Mouse (Mus musculus): Measurements from ENCODE around the gene Cnr2. TPM values are rescaled to one million over a fixed set of nuclear protein-coding genes. Genes with fewer than 3 reads are reported as not detected.

Cnr2 gene
- polyA plus RNA-seq, 1 experiment from 2014 or later, result 0.55 TPM

DNA sequence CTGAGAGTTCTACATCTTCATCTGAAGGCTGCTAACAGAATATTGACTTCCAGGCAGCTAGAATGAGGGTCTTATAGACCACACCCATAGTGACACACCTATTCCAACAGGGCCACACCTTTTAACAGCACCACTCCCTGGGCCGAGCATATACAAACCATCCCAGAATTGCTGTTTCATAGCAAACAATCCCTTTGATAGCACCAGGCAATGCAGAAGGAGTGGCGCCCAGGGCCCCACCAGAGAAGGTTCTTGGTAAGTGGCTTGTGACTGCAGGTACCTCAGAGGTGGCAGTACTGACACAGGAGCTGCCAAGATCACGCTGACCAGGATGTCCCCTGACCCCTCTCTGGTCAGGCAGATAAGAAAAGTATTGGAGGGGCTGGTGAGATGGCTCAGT is 58.0 kb downstream of the Cnr2 start:
- Histone ChIP-seq H3K4me1 (replicated peaks) (peaks cover 9% of the 10 kb centered on the region), H3K9me3 (replicated peaks) (no peaks in the 10 kb centered on the region), H3K27ac (no peak overlapping the region), H3K36me3 (peaks cover 55% of the 10 kb centered on the region), H3K27me3 (no peaks in the 10 kb centered on the region), H3K9ac (no peak overlapping the region), H3K4me3 (no peak overlapping the region), H3K4me2 (no peak overlapping the region)
- no peak for ATAC-seq (replicated peaks; ENCODE audit: insufficient number of reproducible peaks, insufficient read depth, low FRiP score, low read depth)
- 83% methylated on average over 3 of the region's 3 CpGs for WGBS

DNA sequence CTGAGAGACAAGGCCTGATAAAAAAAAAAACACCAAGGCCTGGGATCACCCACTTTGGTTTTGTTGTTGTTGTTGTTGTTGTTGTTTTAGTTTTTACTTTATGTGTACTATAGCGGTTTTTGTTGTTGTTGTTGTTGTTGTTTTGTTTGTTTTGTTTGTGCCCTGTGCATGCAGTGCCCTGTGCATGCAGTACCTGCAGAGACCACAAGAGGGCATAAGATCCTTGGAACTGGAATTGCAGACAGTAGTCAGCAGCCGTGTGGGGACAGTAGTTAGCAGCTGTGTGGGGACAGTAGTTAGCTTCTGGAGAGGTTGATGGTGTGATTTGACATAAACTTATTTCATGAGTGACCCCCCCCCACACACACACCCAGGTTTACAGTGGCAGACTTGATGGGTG is 59.0 kb downstream of the Cnr2 start:
- peaks cover 8% of the 10 kb centered on the region for H3K4me1 ChIP-seq (replicated peaks)
- H3K27me3 ChIP-seq, result no peaks in the 10 kb centered on the region
- H3K4me3 ChIP-seq, result no peak overlapping the region
- no peaks in the 10 kb centered on the region for H3K9me3 ChIP-seq (replicated peaks)
- ATAC-seq (replicated peaks; ENCODE audit: insufficient number of reproducible peaks, insufficient read depth, low FRiP score, low read depth), result no peak
- H3K27ac ChIP-seq, result no peak overlapping the region
- H3K4me2 ChIP-seq, result no peak overlapping the region
- WGBS, result 15% methylated on average over 2 of the region's 2 CpGs
- no peak overlapping the region for H3K9ac ChIP-seq
- H3K36me3 ChIP-seq, result peaks cover 59% of the 10 kb centered on the region

DNA sequence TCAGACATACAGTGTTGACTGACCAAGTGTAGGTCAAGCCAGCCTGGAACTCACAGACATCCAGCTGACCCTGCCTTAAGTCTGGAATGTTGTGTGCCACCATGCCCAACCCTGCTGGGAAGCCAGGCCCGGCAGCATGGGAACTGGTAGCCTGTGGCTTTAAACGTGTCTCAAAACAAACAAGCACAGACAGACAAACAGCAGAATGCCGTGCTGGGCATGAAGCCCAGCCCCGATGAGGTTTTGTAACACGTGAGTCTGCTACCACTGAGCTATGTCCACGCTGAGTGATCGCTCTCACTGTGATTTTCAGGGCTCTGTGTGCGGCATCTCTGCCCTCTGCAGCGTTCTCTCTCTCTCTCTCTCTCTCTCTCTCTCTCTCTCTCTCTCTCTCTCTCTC is 60.7 kb downstream of the Cnr2 start:
- Histone ChIP-seq H3K9me3 (replicated peaks) (no peaks in the 10 kb centered on the region), H3K4me3 (no peak overlapping the region), H3K4me1 (replicated peaks) (no peaks in the 10 kb centered on the region), H3K36me3 (peaks cover 62% of the 10 kb centered on the region), H3K27ac (no peak overlapping the region), H3K4me2 (no peak overlapping the region), H3K27me3 (no peaks in the 10 kb centered on the region), H3K9ac (no peak overlapping the region)
- WGBS, result 85% methylated on average over 9 of the region's 9 CpGs
- ATAC-seq (replicated peaks; ENCODE audit: insufficient number of reproducible peaks, insufficient read depth, low FRiP score, low read depth), result no peak

DNA sequence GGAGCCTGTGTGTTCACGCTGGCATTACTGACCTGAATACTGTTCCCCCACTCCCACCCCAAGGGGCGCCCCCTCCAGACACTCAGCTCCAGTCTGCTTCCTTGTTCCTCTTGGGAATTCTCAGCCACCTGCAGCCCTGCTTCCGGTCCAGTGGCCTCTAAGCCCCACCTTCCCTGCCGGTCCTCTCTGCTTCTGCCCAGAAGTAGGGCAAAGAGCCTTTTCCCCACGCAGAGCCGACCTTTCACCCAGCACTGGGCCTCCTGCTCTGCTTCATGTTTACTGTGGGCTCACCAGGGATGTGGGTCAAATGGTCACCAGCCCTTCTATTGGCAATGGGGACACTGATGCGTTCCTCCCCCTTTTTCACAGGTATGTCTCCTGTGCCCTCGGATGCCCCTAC is 63.2 kb downstream of the Cnr2 start:
- Histone ChIP-seq H3K9me3 (replicated peaks) (no peaks in the 10 kb centered on the region), H3K4me2 (no peak overlapping the region), H3K4me1 (replicated peaks) (peaks cover 6% of the 10 kb centered on the region; the same call in 1 of the 2 replicates), H3K27ac (no peak overlapping the region), H3K4me3 (no peak overlapping the region), H3K27me3 (no peaks in the 10 kb centered on the region), H3K9ac (no peak overlapping the region), H3K36me3 (peaks cover 44% of the 10 kb centered on the region)
- WGBS, result 66% methylated on average over 8 of the region's 8 CpGs
- no peak for ATAC-seq (replicated peaks; ENCODE audit: insufficient number of reproducible peaks, insufficient read depth, low FRiP score, low read depth)

DNA sequence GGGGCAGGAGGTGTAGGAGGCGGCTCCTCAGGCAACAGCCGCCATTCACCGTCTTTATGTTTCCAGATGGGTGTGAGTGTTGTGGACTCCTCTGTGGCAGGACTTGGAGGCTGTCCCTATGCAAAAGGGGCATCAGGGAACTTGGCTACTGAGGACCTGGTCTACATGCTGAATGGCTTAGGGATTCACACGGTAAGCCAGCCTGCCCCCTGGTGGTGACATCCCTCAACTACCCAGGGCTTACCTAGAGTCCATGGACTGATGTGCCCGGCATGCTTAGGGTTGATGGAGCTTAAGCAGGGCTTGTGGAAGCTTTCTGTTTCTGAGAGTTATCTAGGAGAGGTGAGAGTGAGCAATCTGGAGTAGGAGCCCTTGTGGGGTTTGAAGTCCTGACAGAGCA is 65.5 kb downstream of the Cnr2 start:
- no peak overlapping the region for H3K27ac ChIP-seq
- H3K4me2 ChIP-seq, result no peak overlapping the region
- 0 out of 2 replicates have a peak, but pooled peaks have one; percentile 8 for ATAC-seq (replicated peaks; ENCODE audit: insufficient number of reproducible peaks, insufficient read depth, low FRiP score, low read depth)
- H3K4me1 ChIP-seq (replicated peaks), result peaks cover 21% of the 10 kb centered on the region
- H3K9ac ChIP-seq, result no peak overlapping the region
- peaks cover 33% of the 10 kb centered on the region for H3K36me3 ChIP-seq
- H3K27me3 ChIP-seq, result no peaks in the 10 kb centered on the region
- H3K4me3 ChIP-seq, result no peak overlapping the region
- H3K9me3 ChIP-seq (replicated peaks), result no peaks in the 10 kb centered on the region
- 17% methylated on average over 5 of the region's 5 CpGs for WGBS

DNA sequence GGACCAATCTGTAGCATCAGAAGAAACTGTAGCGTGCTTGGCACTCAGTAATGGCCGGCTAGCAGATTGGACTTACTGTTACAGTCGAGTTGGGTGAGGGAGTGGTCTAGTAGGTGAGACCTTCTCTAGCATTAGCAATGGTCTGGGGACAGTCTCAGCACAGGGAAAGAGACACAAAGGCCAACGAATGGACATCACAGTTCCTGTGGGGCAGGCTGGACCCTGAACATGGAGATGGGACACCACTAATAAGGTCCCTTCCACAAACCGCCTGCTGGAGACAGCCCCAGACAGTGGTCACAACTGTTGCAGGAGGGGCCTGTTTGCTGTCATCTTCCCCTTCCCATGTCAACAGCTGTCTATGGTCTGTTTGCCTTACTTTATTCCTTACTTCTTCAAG is 66.5 kb downstream of the Cnr2 start:
- Histone ChIP-seq H3K9me3 (replicated peaks) (no peaks in the 10 kb centered on the region), H3K9ac (no peak overlapping the region), H3K4me2 (no peak overlapping the region), H3K27ac (no peak overlapping the region), H3K27me3 (no peaks in the 10 kb centered on the region), H3K4me3 (no peak overlapping the region), H3K4me1 (replicated peaks) (peaks cover 21% of the 10 kb centered on the region), H3K36me3 (peaks cover 35% of the 10 kb centered on the region; the same call in 1 of the 2 replicates)
- ATAC-seq (replicated peaks; ENCODE audit: insufficient number of reproducible peaks, insufficient read depth, low FRiP score, low read depth), result no peak
- whole genome bisulfite sequencing, result 86% methylated on average over 5 of the region's 5 CpGs

DNA sequence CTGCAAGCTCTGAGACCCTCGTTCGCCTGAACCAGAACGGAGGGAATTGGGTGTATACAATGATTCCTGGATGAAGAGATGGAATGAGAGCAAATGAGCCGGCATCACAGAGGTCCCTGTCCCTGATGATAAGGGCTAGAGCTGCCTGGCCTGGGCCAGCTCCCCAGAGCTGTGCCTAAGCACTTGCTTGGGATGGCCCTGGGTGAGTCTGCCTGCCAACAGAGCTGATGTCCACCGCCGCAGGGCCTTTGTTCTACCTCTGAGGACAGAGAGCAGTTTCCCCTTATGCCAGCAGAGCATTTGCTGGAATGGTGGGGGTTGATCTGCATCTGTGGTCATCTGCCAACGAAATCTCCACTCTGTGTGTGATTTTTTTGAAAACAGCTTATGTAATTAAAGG is 67.0 kb downstream of the Cnr2 start:
- 83% methylated on average over 7 of the region's 7 CpGs for WGBS
- peaks cover 36% of the 10 kb centered on the region; the same call in 1 of the 2 replicates for H3K36me3 ChIP-seq
- H3K4me1 ChIP-seq (replicated peaks), result peaks cover 21% of the 10 kb centered on the region
- H3K27me3 ChIP-seq, result no peaks in the 10 kb centered on the region
- no peak overlapping the region for H3K9ac ChIP-seq
- no peak for ATAC-seq (replicated peaks; ENCODE audit: insufficient number of reproducible peaks, insufficient read depth, low FRiP score, low read depth)
- no peak overlapping the region for H3K27ac ChIP-seq
- H3K4me2 ChIP-seq, result no peak overlapping the region
- no peaks in the 10 kb centered on the region for H3K9me3 ChIP-seq (replicated peaks)
- no peak overlapping the region for H3K4me3 ChIP-seq

DNA sequence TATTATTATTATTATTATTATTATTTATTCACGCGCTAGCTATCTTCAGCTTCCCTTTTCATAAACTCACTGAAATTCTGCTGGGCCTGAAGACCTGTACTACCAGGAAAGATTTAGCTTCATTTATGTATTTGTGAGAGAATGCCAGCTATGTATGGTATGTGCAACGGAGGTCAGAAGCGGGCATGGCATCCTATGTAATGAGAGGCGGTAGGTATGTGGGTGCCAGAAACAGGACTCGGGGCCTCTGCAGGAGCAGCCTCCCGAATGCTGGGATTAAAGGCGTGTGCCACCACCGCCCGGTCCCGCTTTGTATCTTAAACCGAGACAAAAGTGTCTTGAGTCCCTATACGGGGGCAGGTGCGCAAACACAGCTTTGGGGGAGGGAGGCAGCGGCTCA is 67.8 kb downstream of the Cnr2 start:
- Histone ChIP-seq H3K4me2 (peak overlapping the region; percentile 89), H3K9me3 (replicated peaks) (no peaks in the 10 kb centered on the region), H3K36me3 (peaks cover 36% of the 10 kb centered on the region; the same call in 1 of the 2 replicates), H3K27me3 (no peaks in the 10 kb centered on the region), H3K4me1 (replicated peaks) (peaks cover 21% of the 10 kb centered on the region), H3K4me3 (peak overlapping the region; percentile 75), H3K27ac (peak overlapping the region; percentile 91), H3K9ac (peak overlapping the region; percentile 79)
- whole genome bisulfite sequencing, result 6% methylated on average over 15 of the region's 15 CpGs
- no peak for ATAC-seq (replicated peaks; ENCODE audit: insufficient number of reproducible peaks, insufficient read depth, low FRiP score, low read depth)

DNA sequence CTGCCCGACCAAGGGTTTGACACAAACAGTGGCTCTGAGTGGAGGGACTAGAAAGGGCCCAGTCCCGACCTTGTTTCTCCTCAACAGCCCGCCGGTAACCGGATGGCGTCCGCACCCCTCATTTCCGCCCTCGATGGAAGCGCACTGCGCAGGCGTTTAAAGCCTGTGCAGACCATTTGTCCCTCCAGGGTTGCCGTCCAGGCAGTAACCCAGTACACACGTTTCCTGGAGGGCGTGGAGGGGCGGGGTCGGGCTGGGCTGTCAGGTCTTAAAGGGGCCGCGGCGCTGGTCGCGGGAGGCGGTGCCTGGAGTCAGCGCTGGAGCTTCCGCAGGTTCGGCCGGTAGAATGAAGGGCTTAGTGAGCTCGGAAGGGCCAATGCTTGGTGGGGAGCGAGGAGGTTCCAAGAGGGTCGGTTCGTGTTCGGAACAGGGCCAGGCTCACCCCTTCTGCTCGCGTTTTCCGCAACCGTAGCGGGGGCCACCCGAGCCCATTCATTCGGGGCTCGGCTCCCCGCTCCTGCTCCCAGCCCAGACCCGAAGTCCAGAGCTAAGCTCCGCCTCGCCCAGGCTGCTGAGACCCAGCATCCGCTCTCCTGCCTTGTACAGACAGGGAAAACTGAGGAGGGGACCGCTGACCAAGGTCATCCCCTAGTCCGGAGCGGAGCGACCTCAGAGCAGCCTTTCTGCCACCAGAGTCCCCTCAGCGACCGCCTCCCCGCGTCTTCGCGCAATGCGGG is 68.4 kb downstream of the Cnr2 start, which contains the start of gene Gale:
Gale (plus strand) TSS at position 271 of the 737 bp plus-strand sequence.
- peak; percentile 89 for ATAC-seq (replicated peaks; ENCODE audit: insufficient number of reproducible peaks, insufficient read depth, low FRiP score, low read depth)
- Histone ChIP-seq H3K9ac (peak within 1 kb of the TSS; percentile 79), H3K4me1 (replicated peaks) (peaks cover 21% of the 10 kb centered on the region), H3K27ac (peak within 1 kb of the TSS; percentile 91), H3K27me3 (no peaks in the 10 kb centered on the region), H3K4me3 (peak within 1 kb of the TSS; percentile 75), H3K9me3 (replicated peaks) (no peaks in the 10 kb centered on the region), H3K36me3 (peaks cover 36% of the 10 kb centered on the region), H3K4me2 (peak within 1 kb of the TSS; percentile 89)
- WGBS, result under 1% methylated on average over 56 of the region's 56 CpGs

DNA sequence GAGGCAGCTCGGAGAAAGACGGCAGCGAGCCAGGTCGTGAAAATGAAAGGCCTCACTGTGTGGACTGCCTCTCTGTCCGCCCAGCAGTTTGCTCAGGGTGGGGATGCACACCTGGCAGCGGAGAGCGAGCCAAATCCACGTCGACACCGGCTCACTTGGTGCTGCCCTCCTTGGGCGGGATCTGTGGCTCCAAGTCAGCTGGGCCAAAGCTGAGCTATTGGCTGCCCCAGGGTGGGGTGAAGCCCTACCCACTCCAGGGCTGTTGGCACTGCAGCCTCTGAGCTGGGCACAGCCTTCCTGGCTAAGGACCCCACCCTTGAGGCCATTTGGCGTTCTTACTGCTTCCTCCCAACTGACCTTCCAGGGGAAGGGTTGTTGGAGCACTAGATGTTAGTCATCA is 69.2 kb downstream of the Cnr2 start:
- Histone ChIP-seq H3K36me3 (peaks cover 43% of the 10 kb centered on the region), H3K4me3 (peak overlapping the region; percentile 75)

DNA sequence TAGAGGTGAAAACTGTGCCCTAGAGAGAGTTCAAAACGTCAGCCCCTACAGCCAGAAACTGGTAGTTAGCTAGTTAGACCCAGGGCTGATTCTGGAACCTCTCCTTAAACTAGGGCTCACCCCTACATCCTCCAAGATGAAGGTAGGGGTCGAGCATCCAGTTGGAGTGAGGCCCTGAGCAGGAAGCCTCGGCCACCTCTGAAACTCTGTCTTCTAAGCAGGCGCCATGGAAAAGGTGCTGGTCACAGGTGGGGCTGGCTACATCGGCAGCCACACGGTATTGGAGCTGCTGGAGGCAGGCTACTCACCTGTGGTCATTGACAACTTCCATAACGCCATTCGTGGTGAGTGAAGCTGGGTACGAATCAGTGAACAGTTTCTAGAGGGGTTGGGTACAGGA is 69.9 kb downstream of the Cnr2 start:
- peaks cover 21% of the 10 kb centered on the region for H3K4me1 ChIP-seq (replicated peaks)

More for the DNA sequence above, 69.2 kb downstream of the Cnr2 start:
- peak overlapping the region; percentile 79 for H3K9ac ChIP-seq
- H3K9me3 ChIP-seq (replicated peaks), result no peaks in the 10 kb centered on the region
- peaks cover 21% of the 10 kb centered on the region for H3K4me1 ChIP-seq (replicated peaks)
- WGBS, result 5% methylated on average over 12 of the region's 12 CpGs
- ATAC-seq (replicated peaks; ENCODE audit: insufficient number of reproducible peaks, insufficient read depth, low FRiP score, low read depth), result 0 out of 2 replicates have a peak, but pooled peaks have one; percentile 9
- H3K27me3 ChIP-seq, result no peaks in the 10 kb centered on the region
- peak overlapping the region; percentile 91 for H3K27ac ChIP-seq
- peak overlapping the region; percentile 89 for H3K4me2 ChIP-seq

DNA sequence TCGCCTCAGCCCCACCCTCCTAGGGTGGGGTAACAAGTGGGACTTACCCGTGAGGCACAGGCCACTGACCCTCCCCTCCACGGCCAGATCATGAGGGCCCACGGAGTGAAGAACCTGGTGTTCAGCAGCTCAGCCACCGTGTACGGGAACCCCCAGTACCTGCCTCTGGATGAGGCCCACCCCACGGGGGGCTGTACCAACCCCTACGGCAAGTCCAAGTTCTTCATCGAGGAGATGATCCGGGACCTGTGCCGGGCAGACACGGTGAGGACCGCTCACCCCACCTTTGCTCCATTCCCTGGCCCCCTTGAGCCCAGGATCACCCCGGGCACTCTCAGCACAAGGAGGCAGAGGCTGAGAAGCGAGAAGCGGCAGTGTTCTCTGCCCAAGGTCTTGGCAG is 71.1 kb downstream of the Cnr2 start:
- Histone ChIP-seq H3K9ac (no peak overlapping the region), H3K27ac (no peak overlapping the region), H3K4me1 (replicated peaks) (peaks cover 28% of the 10 kb centered on the region), H3K4me2 (no peak overlapping the region), H3K27me3 (no peaks in the 10 kb centered on the region), H3K4me3 (no peak overlapping the region), H3K9me3 (replicated peaks) (no peaks in the 10 kb centered on the region), H3K36me3 (peaks cover 48% of the 10 kb centered on the region)
- no peak for ATAC-seq (replicated peaks; ENCODE audit: insufficient number of reproducible peaks, insufficient read depth, low FRiP score, low read depth)
- WGBS, result 93% methylated on average over 16 of the region's 16 CpGs

More for the DNA sequence above, 69.9 kb downstream of the Cnr2 start:
- 79% methylated on average over 9 of the region's 9 CpGs for WGBS
- H3K4me2 ChIP-seq, result peak overlapping the region; percentile 89
- ATAC-seq (replicated peaks; ENCODE audit: insufficient number of reproducible peaks, insufficient read depth, low FRiP score, low read depth), result no peak
- no peaks in the 10 kb centered on the region for H3K27me3 ChIP-seq
- H3K36me3 ChIP-seq, result peaks cover 46% of the 10 kb centered on the region
- H3K27ac ChIP-seq, result no peak overlapping the region
- H3K9ac ChIP-seq, result no peak overlapping the region
- H3K9me3 ChIP-seq (replicated peaks), result no peaks in the 10 kb centered on the region
- H3K4me3 ChIP-seq, result peak overlapping the region; percentile 75; the same call in 1 of the 2 replicates

All from heart, embryonic 15.5 days (tissue).